Mouse (Mus musculus) limb, embryonic 13.5 days (tissue): ENCODE measurements around the gene Cnn2. TPM values are rescaled to one million over a fixed set of nuclear protein-coding genes. Genes with fewer than 3 reads are reported as not detected.

Experiments used
- ATAC-seq: fragments of 200-750 bp; cut with Nextera tagmentation; 2 replicates; pipeline ENCODE4 v1.8.0; 2017; ENCODE audit warnings: low read depth, moderate number of reproducible peaks, moderate TSS enrichment; ENCODE audit not compliant: low FRiP score
- H3K27ac ChIP-seq: fragments of 300-500 bp; sonication (generic); 2 replicates; pipeline ENCODE4 v1.5.1; 2015; ENCODE audit warnings: inconsistent platforms, mild to moderate bottlenecking, moderate library complexity
- H3K27me3 ChIP-seq: fragments of 300-500 bp; sonication (generic); 2 replicates; pipeline ENCODE4 v1.6.1; 2015; ENCODE audit warnings: mild to moderate bottlenecking, inconsistent platforms
- H3K36me3 ChIP-seq: fragments of 300-500 bp; sonication (generic); 2 replicates; pipeline ENCODE4 v1.6.1; 2015; ENCODE audit warnings: inconsistent platforms, mild to moderate bottlenecking, moderate library complexity
- H3K4me1 ChIP-seq: fragments of 300-500 bp; sonication (generic); 2 replicates; pipeline ENCODE4 v1.6.1; 2015; ENCODE audit warnings: inconsistent platforms
- H3K4me2 ChIP-seq: fragments of 300-500 bp; sonication (generic); replicated peaks from 2 replicates; pipeline ENCODE4 v1.6.1; 2015; ENCODE audit warnings: inconsistent platforms, mild to moderate bottlenecking, moderate library complexity
- H3K4me3 ChIP-seq: fragments of 300-500 bp; sonication (generic); 2 replicates; pipeline ENCODE4 v1.5.1; 2015; ENCODE audit warnings: moderate library complexity, mild to moderate bottlenecking, inconsistent platforms
- H3K9ac ChIP-seq: fragments of 300-500 bp; sonication (generic); 2 replicates; pipeline ENCODE4 v1.6.1; 2015; ENCODE audit warnings: mild to moderate bottlenecking, inconsistent platforms
- H3K9me3 ChIP-seq: fragments of 300-500 bp; sonication (generic); 2 replicates; pipeline ENCODE4 v1.6.1; 2016; ENCODE audit warnings: inconsistent platforms
- WGBS: fragments of 180-500 bp; shearing (Covaris S2); methylation state at CpG from one replicate; pipeline ENCODE4 v1.1.7; 2015; 5-methylcytosine and 5-hydroxymethylcytosine counted together
- polyA plus RNA-seq: library from polyadenylated mRNA; unstranded; fragments of >200 nt; fragmentation: Nextera tagmentation; extraction: Ambion mirVana; gene quantifications from 2 replicates; pipeline ENCODE4 v1.2.1, GENCODE M21; 2015

Gene Cnn2
- polyA plus RNA-seq, 1 experiment from 2014 or later: 299 TPM

DNA sequence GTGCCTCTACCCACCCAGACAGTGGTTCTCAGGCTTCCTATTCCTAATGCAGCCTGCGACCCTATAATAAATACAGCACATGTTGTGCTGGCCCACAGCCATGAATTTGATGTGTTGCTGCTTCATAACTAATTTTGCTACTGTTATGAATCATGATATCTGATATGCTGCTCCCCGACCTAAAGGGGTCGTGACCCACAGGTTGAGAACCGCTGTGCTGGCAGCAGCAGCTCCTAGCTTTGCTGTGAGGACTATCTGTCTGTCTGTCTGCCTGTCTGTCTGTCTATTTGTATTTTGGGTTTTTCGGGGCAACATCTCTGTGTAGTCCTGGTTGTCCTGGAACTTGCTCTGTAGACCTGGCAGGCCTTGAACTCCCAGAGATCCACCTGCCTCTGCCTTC, 35.4 kb downstream of the Cnn2 start:
- WGBS: 84% methylated on average over 5 of the region's 5 CpGs
- H3K36me3 ChIP-seq: peaks cover 18% of the 10 kb centered on the region
- no peak overlapping the region for H3K27ac ChIP-seq
- no peak overlapping the region for H3K4me2 ChIP-seq
- no peaks in the 10 kb centered on the region for H3K9me3 ChIP-seq
- peaks cover 20% of the 10 kb centered on the region for H3K4me1 ChIP-seq
- no peak for ATAC-seq
- H3K9ac ChIP-seq: no peak overlapping the region
- peaks cover 6% of the 10 kb centered on the region; the same call in 1 of the 2 replicates for H3K27me3 ChIP-seq
- H3K4me3 ChIP-seq: no peak overlapping the region

GRCm38 (mm10) chr10:80024229-80025043, 36.1 kb downstream of the Cnn2 start:
- Histone ChIP-seq H3K4me3 (no peak overlapping the region), H3K27me3 (peaks cover 2% of the 10 kb centered on the region; the same call in 1 of the 2 replicates), H3K9ac (no peak overlapping the region), H3K36me3 (peaks cover 21% of the 10 kb centered on the region), H3K4me1 (peaks cover 13% of the 10 kb centered on the region), H3K9me3 (no peaks in the 10 kb centered on the region), H3K27ac (no peak overlapping the region), H3K4me2 (no peak overlapping the region)
- no peak for ATAC-seq
- 77% methylated on average over 15 of the region's 15 CpGs for WGBS

GRCm38 (mm10) chr10:80025044-80025347, 36.6 kb downstream of the Cnn2 start:
- Histone ChIP-seq H3K27me3 (peaks cover 2% of the 10 kb centered on the region; the same call in 1 of the 2 replicates), H3K27ac (no peak overlapping the region), H3K9ac (no peak overlapping the region), H3K4me1 (peaks cover 8% of the 10 kb centered on the region), H3K36me3 (peaks cover 21% of the 10 kb centered on the region), H3K4me2 (no peak overlapping the region), H3K4me3 (no peak overlapping the region), H3K9me3 (no peaks in the 10 kb centered on the region)
- no peak for ATAC-seq
- WGBS: 54% methylated on average over 4 of the region's 4 CpGs

DNA sequence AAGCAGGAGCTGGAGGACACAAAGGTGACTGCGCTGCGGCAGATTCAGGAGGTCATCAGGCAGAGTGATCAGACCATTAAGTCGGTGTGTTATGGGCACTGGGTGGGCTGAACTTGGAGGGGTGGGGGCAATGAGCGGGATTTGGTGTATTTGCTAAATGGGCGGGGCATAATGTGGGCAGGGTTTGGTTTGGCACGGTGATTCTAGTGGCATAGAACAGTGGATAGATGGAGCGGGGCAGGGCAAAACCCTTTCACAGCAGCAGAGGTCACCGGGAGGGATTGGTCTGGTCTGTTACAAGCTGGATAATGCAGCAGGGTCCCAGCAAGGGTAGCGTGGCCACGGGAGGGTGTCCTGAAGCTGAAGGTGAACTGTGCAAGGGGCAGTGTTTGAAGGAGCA, 37.1 kb downstream of the Cnn2 start:
- Histone ChIP-seq H3K9ac (no peak overlapping the region), H3K36me3 (peaks cover 21% of the 10 kb centered on the region), H3K4me1 (peaks cover 3% of the 10 kb centered on the region; the same call in 1 of the 2 replicates), H3K27ac (no peak overlapping the region), H3K4me3 (no peak overlapping the region), H3K27me3 (no peaks in the 10 kb centered on the region), H3K9me3 (no peaks in the 10 kb centered on the region), H3K4me2 (no peak overlapping the region)
- ATAC-seq: no peak
- 77% methylated on average over 10 of the region's 10 CpGs for WGBS

DNA sequence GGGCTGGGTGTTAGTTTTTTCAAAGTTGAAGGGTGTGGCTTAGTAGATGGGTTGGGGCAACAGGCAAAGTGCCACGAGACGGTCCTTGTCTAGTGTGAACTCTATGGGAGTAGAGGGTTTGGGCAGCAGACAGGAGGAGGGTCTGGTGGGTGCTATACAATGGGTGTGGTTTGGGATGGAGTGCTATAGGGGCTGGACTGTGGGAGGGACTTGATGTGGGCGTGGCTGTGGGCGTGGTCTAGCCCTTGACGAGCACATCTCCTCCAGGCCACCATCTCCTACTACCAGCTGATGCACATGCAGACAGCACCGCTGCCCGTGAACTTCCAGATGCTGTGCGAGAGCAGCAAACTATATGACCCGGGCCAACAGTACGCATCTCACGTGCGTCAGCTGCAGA, 37.5 kb downstream of the Cnn2 start:
- Histone ChIP-seq H3K9me3 (no peaks in the 10 kb centered on the region), H3K4me3 (no peak overlapping the region), H3K4me1 (no peaks in the 10 kb centered on the region), H3K4me2 (no peak overlapping the region), H3K9ac (no peak overlapping the region), H3K27ac (no peak overlapping the region), H3K36me3 (peaks cover 21% of the 10 kb centered on the region), H3K27me3 (no peaks in the 10 kb centered on the region)
- no peak; the same call in 1 of the 2 replicates for ATAC-seq
- 57% methylated on average over 12 of the region's 12 CpGs for WGBS

DNA sequence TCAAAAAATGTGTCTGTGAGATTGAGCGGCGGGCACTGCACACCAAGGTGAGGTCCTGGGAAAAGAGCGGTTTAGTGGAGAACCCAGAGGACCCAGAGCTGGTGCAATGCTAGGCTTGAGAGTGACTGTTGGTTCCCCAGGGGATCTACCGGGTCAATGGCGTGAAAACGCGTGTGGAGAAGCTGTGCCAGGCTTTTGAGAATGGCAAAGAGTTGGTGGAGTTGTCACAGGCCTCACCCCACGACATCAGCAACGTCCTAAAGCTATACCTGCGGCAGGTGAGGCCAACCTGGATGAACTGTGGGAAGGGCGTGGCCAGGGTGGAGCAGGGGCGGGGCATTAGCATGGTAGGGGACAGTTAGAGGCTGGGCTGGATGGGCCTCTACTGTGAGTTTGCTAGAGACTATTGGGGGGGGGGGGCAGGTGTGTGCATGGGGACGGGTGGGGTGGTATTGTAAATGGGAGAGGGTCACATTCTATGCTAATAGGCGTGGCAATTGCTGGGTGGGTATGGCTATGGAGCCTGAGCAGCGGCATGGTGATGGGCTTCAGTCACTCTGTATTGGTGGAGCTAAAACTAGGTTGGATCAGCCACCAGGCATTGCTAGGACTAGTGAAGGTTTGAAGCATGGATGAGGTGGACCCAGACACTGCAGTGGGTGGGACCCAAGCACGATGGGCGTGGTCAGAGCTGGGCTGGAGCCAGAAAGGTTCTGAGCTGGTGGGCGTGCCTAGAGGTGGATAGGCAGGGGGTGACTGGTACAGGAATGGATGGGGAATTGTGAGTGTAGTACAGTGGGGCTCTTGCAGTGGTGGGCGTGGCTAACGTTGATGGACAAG, 39.5 kb downstream of the Cnn2 start:
- H3K36me3 ChIP-seq: peaks cover 11% of the 10 kb centered on the region; the same call in 1 of the 2 replicates
- WGBS: 71% methylated on average over 20 of the region's 20 CpGs
- H3K4me2 ChIP-seq: no peak overlapping the region
- ATAC-seq: no peak
- H3K27me3 ChIP-seq: no peaks in the 10 kb centered on the region
- H3K4me1 ChIP-seq: no peaks in the 10 kb centered on the region
- no peak overlapping the region for H3K9ac ChIP-seq
- H3K27ac ChIP-seq: no peak overlapping the region
- no peak overlapping the region for H3K4me3 ChIP-seq
- no peaks in the 10 kb centered on the region for H3K9me3 ChIP-seq

- H3K9me3 ChIP-seq: no peaks in the 10 kb centered on the region
- H3K4me3 ChIP-seq: no peak overlapping the region
- H3K4me2 ChIP-seq: no peak overlapping the region
- no peak for ATAC-seq
- no peaks in the 10 kb centered on the region for H3K27me3 ChIP-seq
- 95% methylated on average over 13 of the region's 13 CpGs for WGBS
- H3K4me1 ChIP-seq: no peaks in the 10 kb centered on the region
- no peak overlapping the region for H3K27ac ChIP-seq
- no peak overlapping the region for H3K9ac ChIP-seq
- H3K36me3 ChIP-seq: peaks cover 9% of the 10 kb centered on the region; the same call in 1 of the 2 replicates
Measured at GRCm38 (mm10) chr10:80028521-80028846, 40.1 kb downstream of the Cnn2 start.

DNA sequence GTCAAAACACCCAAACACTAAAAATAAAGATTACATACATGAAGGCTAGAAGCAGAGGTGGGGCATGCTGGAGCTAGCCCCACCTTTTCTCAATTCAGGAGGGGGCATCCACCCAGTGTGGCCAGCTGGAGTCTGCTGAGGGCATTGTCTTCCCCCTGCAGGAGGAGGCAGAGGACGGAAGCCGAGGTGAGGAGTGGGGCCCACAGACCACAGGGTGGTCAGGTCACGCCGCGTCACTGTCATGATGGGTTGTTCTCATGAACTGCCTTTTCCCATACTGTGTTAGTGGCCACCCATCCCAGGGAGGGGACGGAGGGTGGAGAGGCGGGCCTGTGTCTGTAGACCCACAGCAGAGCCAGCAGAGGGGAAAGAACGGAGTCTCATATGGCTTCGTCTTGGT, 41.8 kb downstream of the Cnn2 start:
- Histone ChIP-seq H3K27ac (no peak overlapping the region), H3K36me3 (peaks cover 15% of the 10 kb centered on the region), H3K4me3 (no peak overlapping the region), H3K27me3 (no peaks in the 10 kb centered on the region), H3K9me3 (no peaks in the 10 kb centered on the region), H3K4me2 (no peak overlapping the region), H3K9ac (no peak overlapping the region), H3K4me1 (0 out of 2 replicates have a peak, but pooled peaks cover 5% of the 10 kb centered on the region)
- 82% methylated on average over 9 of the region's 9 CpGs for WGBS
- ATAC-seq: no peak

GRCm38 (mm10) chr10:80030736-80031135, 42.4 kb downstream of the Cnn2 start:
- peaks cover 20% of the 10 kb centered on the region for H3K36me3 ChIP-seq
- WGBS: 87% methylated on average over 17 of the region's 17 CpGs
- no peak for ATAC-seq

GRCm38 (mm10) chr10:80032799-80033480, 44.6 kb downstream of the Cnn2 start:
- 0 out of 2 replicates have a peak overlapping the region, but pooled peaks have one; percentile 26 for H3K9ac ChIP-seq
- H3K36me3 ChIP-seq: peaks cover 42% of the 10 kb centered on the region
- peak overlapping the region; percentile 22; the same call in 1 of the 2 replicates for H3K27ac ChIP-seq
- H3K4me2 ChIP-seq: no peak overlapping the region
- WGBS: 63% methylated on average over 5 of the region's 5 CpGs
- no peaks in the 10 kb centered on the region for H3K27me3 ChIP-seq
- H3K4me1 ChIP-seq: peaks cover 7% of the 10 kb centered on the region
- H3K4me3 ChIP-seq: no peak overlapping the region
- ATAC-seq: no peak
- no peaks in the 10 kb centered on the region for H3K9me3 ChIP-seq

More at GRCm38 (mm10) chr10:80030736-80031135, 42.4 kb downstream of the Cnn2 start:
- no peaks in the 10 kb centered on the region for H3K9me3 ChIP-seq
- H3K4me2 ChIP-seq: no peak overlapping the region
- H3K4me3 ChIP-seq: no peak overlapping the region
- H3K9ac ChIP-seq: no peak overlapping the region; the same call in 1 of the 2 replicates
- no peak overlapping the region for H3K27ac ChIP-seq
- H3K4me1 ChIP-seq: 0 out of 2 replicates have a peak, but pooled peaks cover 5% of the 10 kb centered on the region
- no peaks in the 10 kb centered on the region for H3K27me3 ChIP-seq

DNA sequence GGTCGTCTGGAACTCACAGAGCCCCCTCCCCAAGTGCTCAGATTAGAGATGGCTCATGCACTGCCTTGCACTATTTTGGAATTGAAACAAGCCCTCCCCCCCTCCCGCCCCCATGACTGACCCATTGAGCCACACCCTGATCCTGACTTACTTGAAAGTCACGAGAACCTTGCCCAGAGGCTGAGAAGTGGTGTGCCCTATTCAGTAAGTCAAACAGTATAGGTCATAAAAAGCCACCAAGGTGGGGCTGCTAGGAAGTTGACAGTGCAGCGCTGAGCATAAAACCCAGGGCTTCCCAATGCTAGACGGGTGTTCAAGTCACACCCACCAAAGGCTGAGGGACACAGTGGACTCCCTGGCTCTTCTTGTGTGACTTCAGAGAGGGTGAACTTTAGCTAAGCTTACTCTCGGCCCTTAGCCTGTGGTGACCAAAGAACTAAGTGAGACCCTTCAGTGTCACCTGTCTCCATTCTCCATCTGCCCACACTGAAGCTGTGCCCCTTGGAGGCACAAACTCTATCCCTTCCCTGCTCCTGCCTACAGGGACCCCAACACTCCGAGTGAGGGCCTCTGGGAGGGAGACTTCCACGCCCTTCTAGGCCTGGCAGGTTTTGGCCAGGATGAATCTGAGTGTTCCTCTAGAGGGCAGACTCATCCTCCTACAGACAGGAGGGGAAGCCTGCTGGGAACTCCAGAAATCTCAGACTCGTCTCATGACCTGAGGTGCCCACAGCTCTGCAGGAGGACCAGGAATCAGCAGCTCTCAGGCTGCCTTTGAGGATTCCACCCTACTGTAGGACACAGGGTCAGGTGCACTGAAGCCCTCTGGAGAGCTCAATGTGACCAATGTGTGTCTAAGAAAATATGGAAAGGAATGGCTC, 45.4 kb downstream of the Cnn2 start:
- H3K4me2 ChIP-seq: no peak overlapping the region
- peak overlapping the region; percentile 25; the same call in 1 of the 2 replicates for H3K9ac ChIP-seq
- no peak overlapping the region for H3K4me3 ChIP-seq
- H3K36me3 ChIP-seq: peaks cover 45% of the 10 kb centered on the region
- H3K9me3 ChIP-seq: no peaks in the 10 kb centered on the region
- H3K27ac ChIP-seq: 0 out of 2 replicates have a peak overlapping the region, but pooled peaks have one; percentile 6
- 0 out of 2 replicates have a peak, but pooled peaks have one; percentile 20 for ATAC-seq
- no peaks in the 10 kb centered on the region for H3K27me3 ChIP-seq
- WGBS: 37% methylated on average over 9 of the region's 9 CpGs
- peaks cover 15% of the 10 kb centered on the region for H3K4me1 ChIP-seq
